Mouse (Mus musculus) hindbrain, embryonic 12.5 days (tissue): ENCODE measurements around the gene F5. TPM values are rescaled to one million over a fixed set of nuclear protein-coding genes. Genes with fewer than 3 reads are reported as not detected.
A peak's percentile ranks its signal among the peaks of the same experiment; 100 is the strongest.

Experiments used
- ATAC-seq: fragments of 200-750 bp; cut with Nextera tagmentation; 2 replicates; pipeline ENCODE4 v1.8.0; 2017; ENCODE audit warnings: moderate TSS enrichment; ENCODE audit not compliant: low FRiP score
- H3K27ac ChIP-seq: fragments of 300-500 bp; sonication (generic); 2 replicates; pipeline ENCODE4 v1.5.1; 2016; ENCODE audit warnings: mild to moderate bottlenecking
- H3K27me3 ChIP-seq: fragments of 300-500 bp; sonication (generic); 2 replicates; pipeline ENCODE4 v1.6.1; 2016; ENCODE audit warnings: mild to moderate bottlenecking
- H3K36me3 ChIP-seq: fragments of 300-500 bp; sonication (generic); 2 replicates; pipeline ENCODE4 v1.6.1; 2016; ENCODE audit warnings: mild to moderate bottlenecking
- H3K4me1 ChIP-seq: fragments of 300-500 bp; sonication (generic); 2 replicates; pipeline ENCODE4 v1.6.1; 2016
- H3K4me2 ChIP-seq: fragments of 300-500 bp; sonication (generic); replicated peaks from 2 replicates; pipeline ENCODE4 v1.6.1; 2016; ENCODE audit warnings: mild to moderate bottlenecking
- H3K4me3 ChIP-seq: fragments of 300-500 bp; sonication (generic); 2 replicates; pipeline ENCODE4 v1.5.1; 2016; ENCODE audit warnings: mild to moderate bottlenecking
- H3K9ac ChIP-seq: fragments of 300-500 bp; sonication (generic); 2 replicates; pipeline ENCODE4 v1.6.1; 2016; ENCODE audit warnings: mild to moderate bottlenecking, moderate library complexity
- H3K9me3 ChIP-seq: fragments of 300-500 bp; sonication (generic); replicated peaks from 2 replicates; pipeline ENCODE4 v1.6.1; 2016; ENCODE audit warnings: mild to moderate bottlenecking
- WGBS: fragments of 180-500 bp; shearing (Covaris S2); methylation state at CpG from one replicate; pipeline ENCODE4 v1.1.7; 2016; 5-methylcytosine and 5-hydroxymethylcytosine counted together
- polyA plus RNA-seq: library from polyadenylated mRNA; unstranded; fragments of >200 nt; fragmentation: Nextera tagmentation; extraction: Ambion mirVana; gene quantifications from 2 replicates; pipeline ENCODE4 v1.2.1, GENCODE M21; 2016

The F5 gene
- polyA plus RNA-seq, 1 experiment from 2014 or later: 0.34 TPM

- H3K9ac ChIP-seq: no peak overlapping the region
- H3K27me3 ChIP-seq: no peaks in the 10 kb centered on the region
- no peaks in the 10 kb centered on the region for H3K36me3 ChIP-seq
- no peak for ATAC-seq
- no peaks in the 10 kb centered on the region for H3K9me3 ChIP-seq
- 81% methylated on average over 6 of the region's 6 CpGs for WGBS
- H3K4me2 ChIP-seq: no peak overlapping the region
- H3K4me3 ChIP-seq: no peak overlapping the region
- no peaks in the 10 kb centered on the region for H3K4me1 ChIP-seq
- H3K27ac ChIP-seq: no peak overlapping the region
Measured at GRCm38 (mm10) chr1:164134101-164134500, 17.5 kb upstream of the F5 start.

DNA sequence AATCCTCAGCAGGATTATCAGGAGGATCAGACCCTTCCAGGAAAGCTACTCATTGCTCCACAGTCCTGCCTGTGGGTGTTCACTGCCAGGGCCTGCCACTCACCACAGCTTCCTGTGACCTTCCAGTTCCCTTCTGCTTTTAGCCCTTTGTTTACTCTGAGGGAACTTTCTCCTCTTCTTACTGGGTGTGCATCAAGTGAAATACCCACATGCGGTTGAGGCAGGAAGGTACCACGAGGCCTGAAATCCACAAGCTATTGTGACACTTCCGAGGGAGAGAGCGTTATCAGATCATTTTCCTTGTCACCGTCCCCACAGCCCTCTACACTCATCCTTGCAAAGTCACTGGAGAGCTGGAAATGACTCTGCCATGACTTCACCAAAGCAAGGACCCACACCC lies 16.3 kb upstream of the F5 start:
- Histone ChIP-seq H3K36me3 (no peaks in the 10 kb centered on the region), H3K4me1 (no peaks in the 10 kb centered on the region), H3K27me3 (no peaks in the 10 kb centered on the region), H3K9ac (no peak overlapping the region), H3K4me2 (no peak overlapping the region), H3K9me3 (no peaks in the 10 kb centered on the region), H3K27ac (no peak overlapping the region), H3K4me3 (no peak overlapping the region)
- 82% methylated on average over 5 of the region's 5 CpGs for WGBS
- no peak for ATAC-seq

GRCm38 (mm10) chr1:164135960-164136359 lies 15.7 kb upstream of the F5 start:
- no peak for ATAC-seq
- no peak overlapping the region for H3K4me3 ChIP-seq
- 79% methylated on average over 11 of the region's 11 CpGs for WGBS

DNA sequence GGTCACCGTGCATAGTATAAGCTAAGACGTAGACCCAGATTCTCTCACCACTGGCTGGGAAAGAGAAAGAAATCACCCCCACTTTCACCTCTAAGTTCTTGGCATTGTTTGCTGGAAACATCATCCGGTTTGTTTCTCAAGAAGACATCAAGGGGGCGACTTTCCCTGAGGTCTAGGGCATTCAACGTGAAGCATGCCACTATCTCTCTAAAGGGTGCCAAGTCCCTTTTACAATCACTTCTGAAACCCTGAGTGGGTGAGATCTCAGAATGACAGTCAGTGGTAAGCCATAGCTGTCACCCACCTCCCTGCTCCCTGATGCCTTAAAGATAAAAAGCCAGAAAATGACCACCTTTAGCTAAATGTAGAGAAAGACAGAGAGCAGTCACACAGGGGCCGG lies 15.0 kb upstream of the F5 start:
- H3K27me3 ChIP-seq: no peaks in the 10 kb centered on the region
- no peak for ATAC-seq
- H3K4me1 ChIP-seq: no peaks in the 10 kb centered on the region
- WGBS: 76% methylated on average over 6 of the region's 6 CpGs
- H3K9ac ChIP-seq: no peak overlapping the region
- H3K4me3 ChIP-seq: no peak overlapping the region
- no peaks in the 10 kb centered on the region for H3K36me3 ChIP-seq
- H3K27ac ChIP-seq: no peak overlapping the region
- no peak overlapping the region for H3K4me2 ChIP-seq
- H3K9me3 ChIP-seq: no peaks in the 10 kb centered on the region

More at GRCm38 (mm10) chr1:164135960-164136359, 15.7 kb upstream of the F5 start:
- Histone ChIP-seq H3K27me3 (no peaks in the 10 kb centered on the region), H3K27ac (no peak overlapping the region), H3K36me3 (no peaks in the 10 kb centered on the region), H3K9me3 (no peaks in the 10 kb centered on the region), H3K4me1 (no peaks in the 10 kb centered on the region), H3K4me2 (no peak overlapping the region), H3K9ac (no peak overlapping the region)

GRCm38 (mm10) chr1:164138365-164139130 lies 13.1 kb upstream of the F5 start:
- Histone ChIP-seq H3K36me3 (no peaks in the 10 kb centered on the region), H3K4me2 (no peak overlapping the region), H3K27ac (no peak overlapping the region), H3K9ac (no peak overlapping the region), H3K9me3 (no peaks in the 10 kb centered on the region), H3K4me3 (no peak overlapping the region), H3K4me1 (no peaks in the 10 kb centered on the region), H3K27me3 (no peaks in the 10 kb centered on the region)
- ATAC-seq: peak; percentile 82
- 10% methylated on average over 5 of the region's 5 CpGs for WGBS

DNA sequence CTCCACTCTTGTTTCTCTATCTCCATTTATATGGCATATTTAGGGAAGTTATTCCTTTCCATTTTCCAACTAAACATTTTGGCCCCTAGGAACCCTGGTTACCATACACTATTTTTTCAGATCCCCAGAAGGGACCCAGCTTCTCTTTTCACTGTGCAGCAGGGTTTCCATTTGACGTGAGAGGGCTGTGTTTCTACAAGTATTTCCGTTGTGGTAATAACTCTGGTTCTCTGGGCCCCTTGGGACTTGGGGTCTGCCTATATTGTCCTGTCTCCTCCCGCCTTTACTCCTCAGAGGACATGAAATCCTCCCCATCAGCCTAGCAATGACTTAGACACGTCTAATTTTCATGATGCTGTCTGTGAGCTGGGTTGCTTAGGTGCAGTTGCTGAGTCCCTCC lies 12.2 kb upstream of the F5 start:
- Histone ChIP-seq H3K27ac (no peak overlapping the region), H3K4me1 (no peaks in the 10 kb centered on the region), H3K36me3 (no peaks in the 10 kb centered on the region), H3K9ac (no peak overlapping the region), H3K4me3 (no peak overlapping the region), H3K4me2 (no peak overlapping the region), H3K9me3 (no peaks in the 10 kb centered on the region), H3K27me3 (no peaks in the 10 kb centered on the region)
- WGBS: 76% methylated on average over 4 of the region's 4 CpGs
- ATAC-seq: no peak

- Histone ChIP-seq H3K4me2 (no peak overlapping the region), H3K36me3 (no peaks in the 10 kb centered on the region), H3K27me3 (no peaks in the 10 kb centered on the region), H3K27ac (no peak overlapping the region), H3K9ac (no peak overlapping the region), H3K4me1 (peaks cover 3% of the 10 kb centered on the region; the same call in 1 of the 2 replicates), H3K4me3 (no peak overlapping the region), H3K9me3 (no peaks in the 10 kb centered on the region)
- 96% methylated on average over 7 of the region's 7 CpGs for WGBS
- ATAC-seq: no peak
Measured at GRCm38 (mm10) chr1:164149083-164149482, 2.6 kb upstream of the F5 start.

- peaks cover 3% of the 10 kb centered on the region; the same call in 1 of the 2 replicates for H3K4me1 ChIP-seq
- no peaks in the 10 kb centered on the region for H3K9me3 ChIP-seq
- H3K36me3 ChIP-seq: no peaks in the 10 kb centered on the region
- no peak overlapping the region for H3K27ac ChIP-seq
- no peak overlapping the region for H3K9ac ChIP-seq
- H3K27me3 ChIP-seq: no peaks in the 10 kb centered on the region
- 91% methylated on average over 5 of the region's 5 CpGs for WGBS
- no peak overlapping the region for H3K4me3 ChIP-seq
- no peak overlapping the region for H3K4me2 ChIP-seq
- no peak for ATAC-seq
Measured at GRCm38 (mm10) chr1:164152836-164153235, 1.2 kb downstream of the F5 start.

DNA sequence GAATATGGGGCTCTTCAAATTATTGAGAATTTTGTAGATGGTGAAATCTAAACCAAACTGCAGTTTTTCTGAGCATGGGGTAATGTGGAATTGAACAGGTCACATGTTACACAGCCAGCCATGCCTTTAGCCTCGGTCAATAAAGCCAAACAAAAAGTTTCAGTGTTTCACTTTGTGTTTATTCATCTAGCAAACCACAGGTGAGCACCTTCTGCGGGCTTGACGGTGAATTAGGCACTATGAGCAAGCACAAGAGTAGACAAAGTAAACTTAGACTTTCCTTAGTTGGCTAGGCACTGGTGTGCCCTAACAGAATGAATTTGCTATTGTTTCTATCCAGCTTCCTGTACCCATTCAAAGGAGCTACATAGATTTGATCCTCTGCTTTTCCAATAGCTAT lies 3.3 kb downstream of the F5 start:
- H3K9ac ChIP-seq: no peak overlapping the region
- WGBS: 80% methylated on average over 3 of the region's 3 CpGs

DNA sequence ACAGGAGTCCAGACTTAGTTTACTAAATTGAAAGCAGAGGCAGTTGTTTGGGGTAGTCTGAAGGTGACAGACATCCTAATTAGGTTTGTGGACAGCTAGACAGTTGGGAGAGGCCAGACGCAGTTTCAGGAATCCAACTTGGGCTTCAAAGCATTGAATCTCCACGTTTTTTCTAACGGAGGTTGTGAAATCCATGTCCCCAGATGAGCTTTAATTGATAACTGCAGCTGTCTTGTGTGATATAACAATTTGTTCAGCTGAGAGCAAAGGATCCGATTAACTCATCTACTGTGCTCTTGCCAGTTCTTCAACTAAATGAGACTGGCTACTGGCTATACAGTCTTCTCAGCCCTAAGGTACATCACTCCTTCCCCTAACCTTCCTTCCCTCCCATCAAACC lies 6.9 kb downstream of the F5 start:
- WGBS: 83% methylated on average over 4 of the region's 4 CpGs
- no peaks in the 10 kb centered on the region for H3K36me3 ChIP-seq
- H3K27me3 ChIP-seq: no peaks in the 10 kb centered on the region
- no peak overlapping the region for H3K9ac ChIP-seq
- no peak overlapping the region for H3K27ac ChIP-seq
- H3K4me2 ChIP-seq: no peak overlapping the region
- H3K9me3 ChIP-seq: no peaks in the 10 kb centered on the region
- ATAC-seq: no peak
- no peak overlapping the region for H3K4me3 ChIP-seq
- H3K4me1 ChIP-seq: no peaks in the 10 kb centered on the region

More for the DNA sequence above, 3.3 kb downstream of the F5 start:
- H3K4me1 ChIP-seq: peaks cover 3% of the 10 kb centered on the region; the same call in 1 of the 2 replicates
- ATAC-seq: no peak
- H3K4me2 ChIP-seq: no peak overlapping the region
- no peaks in the 10 kb centered on the region for H3K9me3 ChIP-seq
- no peak overlapping the region for H3K4me3 ChIP-seq
- H3K36me3 ChIP-seq: no peaks in the 10 kb centered on the region
- no peaks in the 10 kb centered on the region for H3K27me3 ChIP-seq
- H3K27ac ChIP-seq: no peak overlapping the region

DNA sequence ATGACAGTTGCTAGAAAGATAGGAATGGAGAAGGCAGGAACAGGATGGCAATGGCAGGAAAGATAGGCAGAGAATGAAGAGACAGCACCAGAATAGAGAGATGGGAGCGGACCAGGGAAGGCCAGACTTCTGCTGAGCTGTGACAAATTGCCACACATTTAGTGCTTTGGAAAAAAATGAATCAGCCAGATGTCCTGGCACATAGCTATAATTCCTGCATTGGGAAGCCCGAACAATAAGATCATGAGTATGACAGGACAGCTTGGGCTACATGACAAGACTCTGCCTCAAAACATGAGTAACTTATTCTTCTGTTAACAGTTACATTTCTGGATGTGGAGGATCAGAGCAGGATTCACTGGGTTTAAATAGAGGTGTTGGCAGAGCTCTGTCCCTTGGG lies 8.1 kb downstream of the F5 start:
- H3K27me3 ChIP-seq: no peaks in the 10 kb centered on the region
- H3K9me3 ChIP-seq: no peaks in the 10 kb centered on the region
- H3K4me2 ChIP-seq: no peak overlapping the region
- no peak for ATAC-seq
- no peak overlapping the region for H3K9ac ChIP-seq
- WGBS: 89% methylated on average over 2 of the region's 2 CpGs
- H3K4me1 ChIP-seq: no peaks in the 10 kb centered on the region
- H3K4me3 ChIP-seq: no peak overlapping the region
- no peak overlapping the region for H3K27ac ChIP-seq
- no peaks in the 10 kb centered on the region for H3K36me3 ChIP-seq

- Histone ChIP-seq H3K4me3 (no peak overlapping the region), H3K36me3 (no peaks in the 10 kb centered on the region), H3K27me3 (no peaks in the 10 kb centered on the region), H3K4me2 (no peak overlapping the region), H3K9me3 (no peaks in the 10 kb centered on the region), H3K4me1 (no peaks in the 10 kb centered on the region), H3K27ac (no peak overlapping the region), H3K9ac (no peak overlapping the region)
- 85% methylated on average over 5 of the region's 5 CpGs for WGBS
- ATAC-seq: no peak
Measured at GRCm38 (mm10) chr1:164162745-164163144, 11.1 kb downstream of the F5 start.

- Histone ChIP-seq H3K4me1 (no peaks in the 10 kb centered on the region), H3K36me3 (no peaks in the 10 kb centered on the region), H3K4me2 (no peak overlapping the region), H3K4me3 (no peak overlapping the region), H3K27me3 (no peaks in the 10 kb centered on the region), H3K27ac (no peak overlapping the region), H3K9me3 (no peaks in the 10 kb centered on the region), H3K9ac (no peak overlapping the region)
- 81% methylated on average over 4 of the region's 4 CpGs for WGBS
- ATAC-seq: no peak
Measured at GRCm38 (mm10) chr1:164168818-164169217, 17.2 kb downstream of the F5 start.
